Mouse (Mus musculus) testis, adult 2 months (tissue): Measurements from ENCODE around the gene Rbfox3.

ENCODE experiments used
- CTCF ChIP-seq: fragments of 200-500 bp; IDR thresholded peaks from 2 replicates; pipeline ENCODE4 v1.5.1; 2012; ENCODE audit warnings: low read depth, mild to moderate bottlenecking, inconsistent platforms, low read length, moderate library complexity; ENCODE audit not compliant: control insufficient read depth, insufficient read depth, insufficient replicate concordance
- POLR2A ChIP-seq: fragments of 200-500 bp; IDR thresholded peaks from 2 replicates; pipeline ENCODE4 v1.6.1; 2012; ENCODE audit warnings: low read depth, mild to moderate bottlenecking, inconsistent platforms, low read length, moderate library complexity; ENCODE audit not compliant: control insufficient read depth

GRCm38 (mm10) chr11:118879466-118880150 is 31.8 kb downstream of the Rbfox3 start:
- TF ChIP-seq CTCF (peak; percentile 38; the same call in 1 of the 2 replicates), POLR2A (no peak)
